ENCODE assay signal across 35 mouse cellular contexts in genomic region chr5:120670132-120670531, GRCm38 (mm10). TPM values are rescaled to one million over a fixed set of nuclear protein-coding genes. Genes with fewer than 3 reads are reported as not detected.
"Had no signal": no experiment of that assay in that cellular context is flagged by ENCODE, and none has a peak within 500 bp of the region (broad histone marks: within the 10 kb centered on the region; RNA-seq: fewer than 3 reads in every experiment).

No protein-coding gene starts in this region.

- H3K4me2 ChIP-seq: limb, embryonic 12.5 days; limb, embryonic 13.5 days; limb, embryonic 15.5 days; liver, embryonic 11.5 days; liver, embryonic 12.5 days; liver, embryonic 13.5 days; liver, embryonic 15.5 days; lung, embryonic 14.5 days; lung, embryonic 15.5 days; midbrain, embryonic 11.5 days; midbrain, embryonic 12.5 days; midbrain, embryonic 13.5 days; midbrain, embryonic 15.5 days had no signal

- H3K9ac ChIP-seq: limb, embryonic 12.5 days; limb, embryonic 13.5 days; limb, embryonic 15.5 days; liver, embryonic 12.5 days; liver, embryonic 13.5 days; liver, embryonic 14.5 days; liver, embryonic 15.5 days; liver, postnatal 0 days; lung, embryonic 14.5 days; lung, embryonic 15.5 days; midbrain, embryonic 12.5 days; midbrain, embryonic 13.5 days; midbrain, embryonic 15.5 days had no signal

- H3K9me3 ChIP-seq: limb, embryonic 10.5 days; limb, embryonic 12.5 days; limb, embryonic 13.5 days; limb, embryonic 15.5 days; liver, embryonic 12.5 days; liver, embryonic 13.5 days; liver, embryonic 15.5 days; lung, embryonic 15.5 days; midbrain, embryonic 10.5 days; midbrain, embryonic 12.5 days; midbrain, embryonic 13.5 days; midbrain, embryonic 15.5 days had no signal

- H3K27ac ChIP-seq: limb, embryonic 10.5 days; limb, embryonic 12.5 days; limb, embryonic 13.5 days; limb, embryonic 15.5 days; liver, embryonic 12.5 days; liver, embryonic 13.5 days; liver, embryonic 14.5 days; liver, embryonic 15.5 days; lung, embryonic 15.5 days; macrophage; midbrain, embryonic 10.5 days; midbrain, embryonic 12.5 days; midbrain, embryonic 13.5 days; midbrain, embryonic 15.5 days had no signal

- H3K4me1 ChIP-seq: liver, embryonic 12.5 days; liver, embryonic 13.5 days; liver, embryonic 15.5 days had no signal

- H3K4me3 ChIP-seq: limb, embryonic 10.5 days; limb, embryonic 12.5 days; limb, embryonic 13.5 days; limb, embryonic 15.5 days; liver, embryonic 12.5 days; liver, embryonic 13.5 days; liver, embryonic 15.5 days; lung, embryonic 15.5 days; megakaryocyte, embryonic 14.5 days; midbrain, embryonic 10.5 days; midbrain, embryonic 12.5 days; midbrain, embryonic 13.5 days; midbrain, embryonic 15.5 days; myocyte had no signal

- DNase-seq: left cerebral cortex, postnatal 4 days; liver; liver, embryonic 13.5 days; liver, postnatal 0 days; lung, adult 18-20 months; lung, adult 2 months; lung, embryonic 14.5 days; lung, postnatal 10 days; lung, postnatal 14 days; lung, postnatal 36 days; lung, postnatal 4 days; midbrain, embryonic 14.5 days had no signal

- H3K36me3 ChIP-seq: limb, embryonic 10.5 days; limb, embryonic 12.5 days; limb, embryonic 13.5 days; limb, embryonic 15.5 days; liver, embryonic 12.5 days; liver, embryonic 13.5 days; liver, embryonic 15.5 days; lung, embryonic 15.5 days; midbrain, embryonic 10.5 days; midbrain, embryonic 12.5 days; midbrain, embryonic 13.5 days; midbrain, embryonic 15.5 days had no signal

- ATAC-seq: liver, embryonic 12.5 days; liver, postnatal 0 days; lung, postnatal 0 days; midbrain, embryonic 13.5 days; midbrain, embryonic 15.5 days; midbrain, embryonic 16.5 days had no signal

RNA-seq across cellular contexts. Expression of gene Rasal1, which starts 21.5 kb away (rescaled TPM):
- polyA plus RNA-seq: lung, embryonic 14.5 days; lung, postnatal 0 days; macrophage; midbrain, embryonic 11.5 days; midbrain, embryonic 12.5 days had no signal

RNA-seq across cellular contexts. Expression of gene Cfap73, which starts 36.1 kb away (rescaled TPM):
- polyA plus RNA-seq: limb, embryonic 10.5 days; limb, embryonic 11.5 days; limb, embryonic 12.5 days; limb, embryonic 13.5 days; limb, embryonic 14.5 days; limb, embryonic 15.5 days; liver, adult 2 months; liver, embryonic 11.5 days; liver, embryonic 12.5 days; liver, embryonic 13.5 days; liver, embryonic 14.5 days; liver, embryonic 15.5 days; liver, embryonic 16.5 days; liver, postnatal 0 days; lung, embryonic 14.5 days; macrophage; midbrain, embryonic 10.5 days; midbrain, embryonic 11.5 days; midbrain, embryonic 12.5 days; midbrain, embryonic 13.5 days; midbrain, embryonic 14.5 days; myocyte had no signal

RNA-seq across cellular contexts. Expression of gene Dtx1, which starts 41.6 kb away (rescaled TPM):
- polyA plus RNA-seq: liver, embryonic 16.5 days; myocyte had no signal
